Mouse (Mus musculus): ENCODE data around the gene Krt26. TPM values are rescaled to one million over a fixed set of nuclear protein-coding genes. Genes with fewer than 3 reads are reported as not detected.
A peak's percentile ranks its signal among the peaks of the same experiment; 100 is the strongest.

The Krt26 gene
- not detected in 2 replicates for polyA plus RNA-seq (2012; ENCODE audit: insufficient read depth, insufficient read length, missing spikeins)

DNA sequence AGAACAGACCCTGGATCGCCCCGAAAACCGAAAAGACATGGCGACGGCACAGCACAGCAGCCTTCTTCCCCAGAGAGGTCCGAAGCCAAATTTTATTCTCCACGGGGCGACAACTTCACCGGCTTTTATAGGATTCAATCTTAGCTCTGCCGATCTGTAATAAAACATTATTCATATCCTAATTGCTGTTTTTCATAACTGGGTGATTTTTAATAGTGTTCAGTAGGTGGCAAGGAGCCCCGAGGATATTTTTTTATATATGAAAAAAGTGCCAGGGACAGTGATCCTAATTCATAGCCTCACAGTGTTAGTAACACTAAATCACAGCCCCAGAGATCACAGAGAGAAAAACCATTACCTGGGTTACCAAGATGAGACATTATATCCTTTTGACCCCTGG is at the start of gene Krt26:
Gene Krt26, minus strand, starts transcription at position 101 of the 400 bp plus-strand sequence.
- Histone ChIP-seq H3K4me3 (ENCODE audit: insufficient read depth, low read length) (no peak within 1 kb of the TSS), H3K4me1 (ENCODE audit: control insufficient read depth, insufficient read depth, low read length) (no peaks in the 10 kb centered on the region), H3K27ac (ENCODE audit: insufficient read depth, low read depth, low read length) (no peak within 1 kb of the TSS)
- no peak for TF ChIP-seq CTCF (IDR thresholded peaks at IDR 0.05; ENCODE audit: low read depth, low read length)
- TF ChIP-seq POLR2A (IDR thresholded peaks at IDR 0.05; ENCODE audit: borderline replicate concordance, low read depth, low read length), result no peak

GRCm38 (mm10) chr11:99385813-99386721 is 48.3 kb upstream of the Krt26 start:
- Histone ChIP-seq H3K4me3 (ENCODE audit: insufficient read depth, low read length) (peak overlapping the region; percentile 66), H3K27ac (ENCODE audit: insufficient read depth, low read depth, low read length) (peak overlapping the region; percentile 81), H3K4me1 (ENCODE audit: control insufficient read depth, insufficient read depth, low read length) (peaks cover 3% of the 10 kb centered on the region)
- TF ChIP-seq POLR2A (IDR thresholded peaks at IDR 0.05; ENCODE audit: borderline replicate concordance, low read depth, low read length), result no peak
- TF ChIP-seq CTCF (IDR thresholded peaks at IDR 0.05; ENCODE audit: low read depth, low read length), result no peak

- H3K4me1 ChIP-seq (ENCODE audit: control insufficient read depth, insufficient read depth, low read length), result no peaks in the 10 kb centered on the region
- H3K27ac ChIP-seq (ENCODE audit: insufficient read depth, low read depth, low read length), result no peak overlapping the region
- H3K4me3 ChIP-seq (ENCODE audit: insufficient read depth, low read length), result no peak overlapping the region
- TF ChIP-seq POLR2A (IDR thresholded peaks at IDR 0.05; ENCODE audit: borderline replicate concordance, low read depth, low read length) (no peak), CTCF (IDR thresholded peaks at IDR 0.05; ENCODE audit: low read depth, low read length) (peak; percentile 94)
These were observed 41.8 kb upstream of the Krt26 start for GRCm38 (mm10) chr11:99379568-99379967.

DNA sequence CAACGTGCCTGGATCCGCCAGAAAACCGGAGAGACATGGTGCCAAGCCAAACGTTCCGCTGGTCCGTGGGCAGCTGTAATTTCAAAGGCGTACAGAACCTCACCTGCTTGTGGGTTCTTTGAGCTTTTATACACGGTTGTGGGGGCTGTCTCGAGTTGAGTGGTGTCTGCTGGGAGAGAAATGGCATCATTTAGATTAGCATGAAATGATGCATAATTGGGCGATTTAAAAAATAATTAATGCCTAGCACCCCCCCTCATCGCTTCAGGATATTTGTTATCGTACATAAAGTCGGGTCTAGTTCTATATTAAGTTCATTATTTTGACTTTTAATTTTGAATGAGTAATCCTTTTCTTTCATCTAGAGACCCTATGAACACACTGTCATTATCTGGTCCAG is 37.0 kb upstream of the Krt26 start, which contains the start of gene Krt28:
Gene Krt28, minus strand, starts transcription at position 101 of the 400 bp plus-strand sequence.
- H3K4me1 ChIP-seq (ENCODE audit: control insufficient read depth, insufficient read depth, low read length), result peaks cover under 1% of the 10 kb centered on the region
- no peak within 1 kb of the TSS for H3K4me3 ChIP-seq (ENCODE audit: insufficient read depth, low read length)
- H3K27ac ChIP-seq (ENCODE audit: insufficient read depth, low read depth, low read length), result no peak within 1 kb of the TSS
- TF ChIP-seq CTCF (IDR thresholded peaks at IDR 0.05; ENCODE audit: low read depth, low read length) (no peak), POLR2A (IDR thresholded peaks at IDR 0.05; ENCODE audit: borderline replicate concordance, low read depth, low read length) (no peak)

- Histone ChIP-seq H3K4me3 (ENCODE audit: insufficient read depth, low read length) (no peak overlapping the region), H3K4me1 (ENCODE audit: control insufficient read depth, insufficient read depth, low read length) (peaks cover 3% of the 10 kb centered on the region), H3K27ac (ENCODE audit: insufficient read depth, low read depth, low read length) (no peak overlapping the region)
- TF ChIP-seq POLR2A (IDR thresholded peaks at IDR 0.05; ENCODE audit: borderline replicate concordance, low read depth, low read length) (no peak), CTCF (IDR thresholded peaks at IDR 0.05; ENCODE audit: low read depth, low read length) (no peak)
These were observed 32.2 kb upstream of the Krt26 start for GRCm38 (mm10) chr11:99369853-99370451.

DNA sequence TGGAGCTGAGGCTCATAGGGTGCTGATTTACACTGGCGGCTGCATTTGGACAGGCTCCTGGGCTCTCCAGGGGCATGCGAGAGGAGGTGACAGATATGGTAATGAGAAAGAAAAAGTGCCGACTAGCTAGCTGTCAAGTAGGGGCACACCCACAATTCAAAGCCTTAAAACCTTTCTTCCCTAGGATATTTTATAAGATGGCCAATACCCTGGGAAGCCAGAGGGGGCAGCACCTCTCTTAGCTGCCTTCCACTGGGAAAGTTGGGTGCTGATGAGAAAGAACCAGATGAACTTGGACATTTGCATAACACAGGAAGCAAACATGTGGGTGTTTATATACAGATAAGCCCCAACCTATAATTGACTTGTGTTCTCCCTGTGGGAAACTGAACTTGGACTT is 31.5 kb upstream of the Krt26 start:
- Histone ChIP-seq H3K4me1 (ENCODE audit: control insufficient read depth, insufficient read depth, low read length) (peaks cover 3% of the 10 kb centered on the region), H3K4me3 (ENCODE audit: insufficient read depth, low read length) (no peak overlapping the region), H3K27ac (ENCODE audit: insufficient read depth, low read depth, low read length) (no peak overlapping the region)
- TF ChIP-seq CTCF (IDR thresholded peaks at IDR 0.05; ENCODE audit: low read depth, low read length) (no peak), POLR2A (IDR thresholded peaks at IDR 0.05; ENCODE audit: borderline replicate concordance, low read depth, low read length) (no peak)

GRCm38 (mm10) chr11:99366791-99367190 is 29.0 kb upstream of the Krt26 start:
- Histone ChIP-seq H3K4me3 (ENCODE audit: insufficient read depth, low read length) (no peak overlapping the region), H3K27ac (ENCODE audit: insufficient read depth, low read depth, low read length) (no peak overlapping the region), H3K4me1 (ENCODE audit: control insufficient read depth, insufficient read depth, low read length) (peaks cover 3% of the 10 kb centered on the region)
- TF ChIP-seq CTCF (IDR thresholded peaks at IDR 0.05; ENCODE audit: low read depth, low read length), result no peak
- TF ChIP-seq POLR2A (IDR thresholded peaks at IDR 0.05; ENCODE audit: borderline replicate concordance, low read depth, low read length), result no peak

DNA sequence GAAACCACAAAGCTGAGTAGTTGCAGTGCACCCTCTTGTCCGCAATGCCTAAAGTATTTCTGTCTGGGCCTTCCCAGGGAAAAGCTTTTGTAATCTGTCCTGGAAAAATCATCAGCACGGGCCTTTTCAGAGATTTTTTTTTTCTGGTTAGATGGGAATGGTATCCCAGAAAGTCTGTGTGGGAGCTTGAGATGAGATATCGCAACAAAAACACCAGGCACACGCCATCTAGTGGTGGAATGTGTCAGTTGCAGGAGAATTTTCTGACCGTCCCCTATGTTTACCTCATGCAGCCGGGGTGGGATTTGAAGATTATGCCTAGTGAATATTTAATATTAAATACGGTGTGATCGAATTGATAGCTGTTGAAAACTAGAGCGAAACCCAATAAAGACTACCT is 26.6 kb upstream of the Krt26 start:
- Histone ChIP-seq H3K4me1 (ENCODE audit: control insufficient read depth, insufficient read depth, low read length) (no peaks in the 10 kb centered on the region), H3K4me3 (ENCODE audit: insufficient read depth, low read length) (no peak overlapping the region), H3K27ac (ENCODE audit: insufficient read depth, low read depth, low read length) (no peak overlapping the region)
- no peak for TF ChIP-seq POLR2A (IDR thresholded peaks at IDR 0.05; ENCODE audit: borderline replicate concordance, low read depth, low read length)
- TF ChIP-seq CTCF (IDR thresholded peaks at IDR 0.05; ENCODE audit: low read depth, low read length), result no peak

GRCm38 (mm10) chr11:99361423-99361822 is 23.7 kb upstream of the Krt26 start:
- no peaks in the 10 kb centered on the region for H3K4me1 ChIP-seq (ENCODE audit: control insufficient read depth, insufficient read depth, low read length)
- TF ChIP-seq CTCF (IDR thresholded peaks at IDR 0.05; ENCODE audit: low read depth, low read length) (no peak), POLR2A (IDR thresholded peaks at IDR 0.05; ENCODE audit: borderline replicate concordance, low read depth, low read length) (no peak)
- H3K4me3 ChIP-seq (ENCODE audit: insufficient read depth, low read length), result no peak overlapping the region
- no peak overlapping the region for H3K27ac ChIP-seq (ENCODE audit: insufficient read depth, low read depth, low read length)

GRCm38 (mm10) chr11:99351004-99351403 is 13.2 kb upstream of the Krt26 start, which contains the start of gene Krt27:
Gene Krt27, minus strand, starts transcription at chr11:99351104.
- Histone ChIP-seq H3K27ac (ENCODE audit: insufficient read depth, low read depth, low read length) (no peak within 1 kb of the TSS), H3K4me3 (ENCODE audit: insufficient read depth, low read length) (no peak within 1 kb of the TSS), H3K4me1 (ENCODE audit: control insufficient read depth, insufficient read depth, low read length) (no peaks in the 10 kb centered on the region)
- no peak for TF ChIP-seq CTCF (IDR thresholded peaks at IDR 0.05; ENCODE audit: low read depth, low read length)
- TF ChIP-seq POLR2A (IDR thresholded peaks at IDR 0.05; ENCODE audit: borderline replicate concordance, low read depth, low read length), result no peak

All from bone marrow macrophage, adult 2 months (primary cell).